Mouse (Mus musculus): Measurements from ENCODE around the gene Omp.

DNA sequence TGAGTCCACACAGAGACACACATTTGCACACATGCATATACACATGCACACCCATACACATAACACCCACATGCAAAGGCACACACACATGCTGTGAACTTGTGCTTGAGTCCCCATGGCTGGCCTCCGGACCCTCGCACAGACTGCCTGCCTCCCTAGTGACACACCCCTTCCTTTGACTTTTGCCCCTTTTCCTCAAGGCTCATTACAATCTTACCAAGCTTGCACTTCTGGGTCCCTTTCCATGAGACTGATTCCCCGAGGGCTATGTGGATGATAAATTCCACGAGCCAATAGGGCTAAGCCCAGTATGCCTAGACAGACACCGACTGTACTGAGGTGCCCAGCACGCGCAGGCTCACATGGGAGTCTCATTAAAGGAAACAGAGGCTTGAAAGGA is 39.0 kb downstream of the Omp start:
- TF ChIP-seq POLR2A (IDR thresholded peaks at IDR 0.05; ENCODE audit: low read depth, low read length) (no peak), CTCF (conservative IDR thresholded peaks at IDR 0.05 in 1 of 2, IDR thresholded peaks at IDR 0.05 in 1 of 2; ENCODE audit: low read depth in 2 of 2, low read length in 2 of 2) (no peak), EP300 (IDR thresholded peaks at IDR 0.05; ENCODE audit: low read length) (no peak), ZMIZ1 (IDR thresholded peaks at IDR 0.05; ENCODE audit: low read depth, low read length) (no peak), SMC3 (IDR thresholded peaks at IDR 0.05; ENCODE audit: low read depth, low read length) (no peak)
